Mouse (Mus musculus) embryonic facial prominence, embryonic 15.5 days (tissue): ENCODE measurements around the gene Cpt1b. TPM values are rescaled to one million over a fixed set of nuclear protein-coding genes. Genes with fewer than 3 reads are reported as not detected.
"Not testable (repeated sequence)": the region's sequence is repeated elsewhere in the genome, so short reads cannot be mapped to it uniquely, and the experiment has no call there.

Experiments used
- ATAC-seq: fragments of 200-750 bp; cut with Nextera tagmentation; 2 replicates; pipeline ENCODE4 v1.8.0; 2017; ENCODE audit warnings: low read depth, moderate TSS enrichment; ENCODE audit not compliant: insufficient number of reproducible peaks, low FRiP score, low TSS enrichment
- H3K27ac ChIP-seq: fragments of 300-500 bp; sonication (generic); replicated peaks from 2 replicates; pipeline ENCODE4 v1.5.1; 2015; ENCODE audit warnings: mild to moderate bottlenecking, inconsistent platforms
- H3K27me3 ChIP-seq: fragments of 300-500 bp; sonication (generic); 2 replicates; pipeline ENCODE4 v1.6.1; 2015; ENCODE audit warnings: inconsistent platforms
- H3K36me3 ChIP-seq: fragments of 300-500 bp; sonication (generic); 2 replicates; pipeline ENCODE4 v1.6.1; 2015; ENCODE audit warnings: mild to moderate bottlenecking, inconsistent platforms
- H3K4me1 ChIP-seq: fragments of 300-500 bp; sonication (generic); 2 replicates; pipeline ENCODE4 v1.6.1; 2015; ENCODE audit warnings: inconsistent platforms
- H3K4me2 ChIP-seq: fragments of 300-500 bp; sonication (generic); replicated peaks from 2 replicates; pipeline ENCODE4 v1.6.1; 2015; ENCODE audit warnings: mild to moderate bottlenecking, inconsistent platforms
- H3K4me3 ChIP-seq: fragments of 300-500 bp; sonication (generic); replicated peaks from 2 replicates; pipeline ENCODE4 v1.5.1; 2015; ENCODE audit warnings: mild to moderate bottlenecking, inconsistent platforms
- H3K9ac ChIP-seq: fragments of 300-500 bp; sonication (generic); 2 replicates; pipeline ENCODE4 v1.6.1; 2015; ENCODE audit warnings: inconsistent platforms
- H3K9me3 ChIP-seq: fragments of 300-500 bp; sonication (generic); replicated peaks from 2 replicates; pipeline ENCODE4 v1.6.1; 2016; ENCODE audit warnings: inconsistent platforms
- WGBS: fragments of 180-500 bp; shearing (Covaris S2); methylation state at CpG from one replicate; pipeline ENCODE4 v1.1.7; 2015; 5-methylcytosine and 5-hydroxymethylcytosine counted together
- polyA plus RNA-seq: library from polyadenylated mRNA; unstranded; fragments of >200 nt; fragmentation: Nextera tagmentation; extraction: Ambion mirVana; gene quantifications from 2 replicates; pipeline ENCODE4 v1.2.1, GENCODE M21; 2015

The Cpt1b gene
- polyA plus RNA-seq, 1 experiment from 2014 or later, result 1.1 TPM

DNA sequence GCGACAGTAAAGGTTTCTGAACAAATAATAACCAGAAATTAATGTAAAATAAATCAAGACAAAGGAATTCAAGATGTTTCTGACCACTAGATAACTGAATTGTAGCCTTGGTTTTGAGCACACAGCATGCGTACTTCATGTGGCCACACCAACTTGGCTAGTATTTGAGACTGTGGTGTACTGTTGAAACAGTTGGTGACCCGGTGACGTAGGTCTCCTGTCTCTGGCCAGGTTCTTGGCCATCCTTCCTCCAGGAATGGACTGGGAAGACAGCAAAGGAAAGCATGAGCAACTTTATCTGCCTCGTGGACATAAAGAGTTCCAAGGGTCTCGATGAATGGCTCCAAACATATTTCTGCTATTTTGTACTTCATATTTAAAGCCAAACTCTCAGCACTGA, 6.1 kb upstream of the Cpt1b start:
- no peak for ATAC-seq
- no peaks in the 10 kb centered on the region for H3K27me3 ChIP-seq
- H3K27ac ChIP-seq, result no peak overlapping the region
- 91% methylated on average over 6 of the region's 6 CpGs for WGBS
- no peaks in the 10 kb centered on the region for H3K9me3 ChIP-seq
- H3K4me3 ChIP-seq, result no peak overlapping the region
- no peak overlapping the region for H3K9ac ChIP-seq
- H3K4me1 ChIP-seq, result peaks cover 16% of the 10 kb centered on the region
- H3K36me3 ChIP-seq, result peaks cover 8% of the 10 kb centered on the region
- no peak overlapping the region for H3K4me2 ChIP-seq

DNA sequence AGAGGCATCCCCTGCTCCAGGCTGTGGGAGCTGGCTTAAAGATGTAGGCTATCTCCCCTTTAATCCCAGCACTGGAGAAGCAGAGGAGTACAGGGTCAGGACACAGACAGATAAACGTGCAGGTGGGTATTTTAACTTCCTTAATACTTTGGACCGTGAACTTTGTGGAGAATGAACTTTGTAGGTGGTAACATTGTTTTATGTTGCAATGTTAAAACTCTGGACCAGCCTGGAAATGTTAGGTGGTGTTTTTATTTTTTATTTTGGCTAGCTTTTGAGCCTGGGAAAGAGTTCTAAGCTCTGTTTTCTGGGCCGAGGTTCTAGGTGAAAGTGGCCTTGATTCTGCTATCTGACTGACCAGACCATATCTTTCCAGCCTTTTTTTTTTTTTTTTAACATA, 5.6 kb upstream of the Cpt1b start:
- Histone ChIP-seq H3K9ac (no peak overlapping the region), H3K4me3 (no peak overlapping the region), H3K36me3 (peaks cover 13% of the 10 kb centered on the region), H3K4me2 (no peak overlapping the region), H3K27me3 (no peaks in the 10 kb centered on the region), H3K9me3 (no peaks in the 10 kb centered on the region), H3K27ac (no peak overlapping the region), H3K4me1 (peaks cover 16% of the 10 kb centered on the region)
- no peak for ATAC-seq
- 84% methylated on average over 3 of the region's 3 CpGs for WGBS

DNA sequence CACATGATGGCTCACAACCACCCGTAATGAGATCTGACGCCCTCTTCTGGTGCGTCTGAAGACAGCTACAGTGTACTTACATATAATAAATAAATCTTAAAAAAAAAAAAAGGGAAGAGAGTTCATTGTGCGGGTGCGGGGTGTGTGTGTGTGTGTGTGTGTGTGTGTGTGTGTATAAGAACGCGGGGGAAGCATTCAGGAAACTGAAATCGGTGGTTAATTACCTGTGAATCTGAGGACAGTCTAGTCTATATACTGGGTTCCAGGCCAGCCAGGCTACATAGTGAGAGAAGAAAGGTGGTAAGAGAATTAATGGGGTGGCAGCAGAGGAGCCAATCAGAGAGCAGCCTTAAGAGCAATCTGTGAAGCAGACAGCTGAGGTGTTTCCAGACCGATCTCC, 5.1 kb upstream of the Cpt1b start:
- H3K9ac ChIP-seq, H3K27me3 ChIP-seq, H3K4me2 ChIP-seq, H3K4me3 ChIP-seq, ATAC-seq, H3K27ac ChIP-seq, H3K9me3 ChIP-seq: not testable (repeated sequence)
- Histone ChIP-seq H3K36me3 (peaks cover 18% of the 10 kb centered on the region), H3K4me1 (peaks cover 17% of the 10 kb centered on the region)
- 89% methylated on average over 9 of the region's 9 CpGs for WGBS

DNA sequence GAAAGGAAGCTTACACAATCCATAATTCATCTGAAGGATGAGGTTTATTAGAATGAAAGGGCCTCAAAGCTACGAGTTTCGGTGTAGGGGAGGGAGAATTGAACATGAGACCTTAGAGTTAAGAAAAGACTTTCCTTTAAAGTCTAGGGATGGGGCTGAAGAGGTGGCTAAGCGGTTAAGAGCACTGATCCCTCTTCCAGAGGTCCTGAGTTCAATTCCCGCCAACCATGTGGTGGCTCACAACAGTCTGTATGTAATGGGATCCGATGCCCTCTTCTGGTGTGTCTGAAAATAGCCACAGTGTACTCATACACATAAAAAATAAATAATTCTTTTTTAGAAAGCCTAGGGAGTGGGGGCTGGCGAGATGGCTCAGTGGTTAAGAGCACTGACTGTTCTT, 4.7 kb upstream of the Cpt1b start:
- Histone ChIP-seq H3K4me2 (peak overlapping the region; percentile 86), H3K9me3 (no peaks in the 10 kb centered on the region), H3K9ac (peak overlapping the region; percentile 63; the same call in 1 of the 2 replicates), H3K36me3 (peaks cover 22% of the 10 kb centered on the region), H3K4me3 (peak overlapping the region; percentile 84), H3K27ac (peak overlapping the region; percentile 98), H3K4me1 (peaks cover 21% of the 10 kb centered on the region), H3K27me3 (no peaks in the 10 kb centered on the region)
- ATAC-seq, result no peak
- WGBS, result 42% methylated on average over 6 of the region's 6 CpGs

DNA sequence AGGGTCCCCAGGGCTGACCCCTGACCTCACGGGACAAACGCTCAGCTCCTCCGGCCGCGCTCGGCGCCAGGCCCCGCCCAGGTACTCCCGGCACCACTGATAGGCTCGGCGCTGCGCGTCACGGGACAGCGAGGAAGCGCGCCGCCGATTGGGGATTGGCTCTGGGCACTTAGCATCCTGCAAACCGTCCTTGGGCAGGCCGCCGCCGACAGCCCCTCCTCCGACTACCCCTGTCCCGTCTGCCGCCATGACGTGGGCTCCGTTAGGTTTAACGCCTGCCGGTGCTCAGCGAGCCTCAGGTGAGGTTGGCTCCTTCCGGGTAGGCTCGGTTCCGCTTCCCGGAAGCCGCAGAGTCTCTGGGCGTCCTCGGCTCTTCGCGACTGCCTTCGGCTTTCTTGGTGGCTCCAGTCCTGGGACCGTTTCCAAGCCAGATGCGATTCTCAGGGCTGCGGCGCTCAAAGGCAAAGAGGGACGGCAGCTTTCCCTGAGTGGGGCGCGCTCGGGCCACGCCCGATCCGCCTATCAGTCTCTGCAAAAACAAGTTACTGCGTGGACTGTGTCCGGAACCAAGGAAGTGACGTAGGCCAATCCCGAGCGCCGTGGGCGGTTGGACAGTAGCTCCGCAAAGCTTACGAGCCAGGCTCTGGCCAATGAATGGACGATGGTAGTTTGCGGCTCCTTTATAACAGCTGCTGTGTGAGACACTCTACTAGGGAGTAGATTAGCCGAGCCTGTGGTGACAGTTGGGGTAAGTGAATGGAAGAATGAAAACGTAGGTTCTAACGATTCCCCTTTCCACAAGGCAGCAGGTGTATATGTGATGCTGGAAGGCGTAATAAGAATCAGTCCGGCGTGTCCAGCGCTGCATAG, 3.9 kb upstream of the Cpt1b start, which contains the start of the genes C730034F03Rik, Gm44502 and Chkb:
Gene C730034F03Rik, plus strand, starts transcription at position 238 of the 870 bp plus-strand sequence.
Gene Gm44502, minus strand, starts transcription at position 345 of the 870 bp plus-strand sequence.
Gene Chkb, minus strand, starts transcription at position 557 of the 870 bp plus-strand sequence.
- peak within 1 kb of the TSS; percentile 84 for H3K4me3 ChIP-seq
- H3K9me3 ChIP-seq, result no peaks in the 10 kb centered on the region
- ATAC-seq, result peak; percentile 91
- peak within 1 kb of the TSS; percentile 86 for H3K4me2 ChIP-seq
- under 1% methylated on average over 70 of the region's 70 CpGs for WGBS
- peak within 1 kb of the TSS; percentile 63 for H3K9ac ChIP-seq
- peaks cover 21% of the 10 kb centered on the region for H3K4me1 ChIP-seq
- H3K36me3 ChIP-seq, result peaks cover 22% of the 10 kb centered on the region
- peak within 1 kb of the TSS; percentile 98 for H3K27ac ChIP-seq
- H3K27me3 ChIP-seq, result no peaks in the 10 kb centered on the region

DNA sequence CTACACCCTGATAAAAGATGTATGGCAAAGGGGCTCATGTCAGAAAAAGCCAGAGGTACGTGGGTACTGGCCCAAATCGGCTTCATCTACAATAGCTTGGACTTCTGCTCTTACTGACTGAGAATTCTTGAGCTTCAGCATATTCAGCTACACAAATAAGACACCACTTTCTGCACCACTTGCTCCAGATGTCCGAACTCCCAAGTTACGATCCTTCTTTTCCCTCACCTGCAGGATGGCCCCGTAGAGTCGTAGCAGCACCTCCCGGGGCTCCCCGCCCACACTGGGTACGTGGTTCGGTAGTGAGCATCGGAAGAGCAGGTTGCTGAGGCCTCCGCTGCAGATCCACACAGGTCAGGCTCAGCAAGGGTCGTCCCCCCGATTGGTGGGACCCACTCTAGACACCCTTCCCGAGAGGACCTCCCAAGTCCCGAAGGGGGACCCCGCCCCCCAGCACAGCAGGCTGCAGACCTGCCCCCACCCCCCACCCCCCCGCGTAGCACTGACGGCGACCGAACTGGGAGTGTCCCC, 3.2 kb upstream of the Cpt1b start:
- Histone ChIP-seq H3K4me3 (peak overlapping the region; percentile 84), H3K9ac (peak overlapping the region; percentile 63), H3K36me3 (peaks cover 22% of the 10 kb centered on the region), H3K9me3 (no peaks in the 10 kb centered on the region), H3K4me2 (peak overlapping the region; percentile 86), H3K27ac (peak overlapping the region; percentile 98), H3K27me3 (no peaks in the 10 kb centered on the region), H3K4me1 (peaks cover 21% of the 10 kb centered on the region)
- ATAC-seq, result 0 out of 2 replicates have a peak, but pooled peaks have one; percentile 18
- WGBS, result 4% methylated on average over 22 of the region's 22 CpGs

DNA sequence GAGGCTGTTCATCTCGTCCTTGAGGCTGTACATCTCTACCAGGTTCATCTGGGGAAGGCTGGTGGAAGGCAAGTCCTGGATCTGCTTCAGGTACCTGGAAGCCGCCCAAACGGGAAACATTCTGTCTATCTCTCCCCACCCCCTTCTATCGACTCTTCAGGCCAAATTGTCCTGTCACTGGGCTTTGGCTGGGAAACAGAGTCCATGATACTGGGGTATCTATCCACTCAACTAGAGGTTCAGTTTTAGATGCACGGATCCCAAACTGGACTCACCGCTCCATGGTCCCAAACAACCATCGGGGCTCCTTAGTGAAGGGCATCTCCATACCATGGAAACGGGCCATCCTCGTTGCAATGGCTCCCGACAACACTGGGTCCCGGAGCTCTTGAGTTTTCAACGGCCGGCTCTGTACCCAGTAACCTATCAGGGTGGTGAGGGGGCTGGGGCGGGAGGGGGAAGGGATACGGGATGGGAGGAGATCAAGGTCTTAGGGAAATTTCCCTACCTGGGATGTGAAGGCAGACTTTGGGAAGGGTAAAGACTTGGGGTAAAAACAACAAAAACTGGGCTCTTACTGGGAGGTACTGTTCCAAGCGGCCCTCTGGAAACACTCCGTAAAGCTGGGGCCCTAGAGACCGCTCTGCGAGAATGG, 2.6 kb upstream of the Cpt1b start:
- Histone ChIP-seq H3K27me3 (no peaks in the 10 kb centered on the region), H3K9me3 (no peaks in the 10 kb centered on the region), H3K27ac (no peak overlapping the region), H3K4me1 (peaks cover 21% of the 10 kb centered on the region), H3K4me2 (peak overlapping the region; percentile 86), H3K4me3 (peak overlapping the region; percentile 84), H3K9ac (peak overlapping the region; percentile 63), H3K36me3 (peaks cover 22% of the 10 kb centered on the region)
- WGBS, result 83% methylated on average over 19 of the region's 19 CpGs
- ATAC-seq, result no peak

DNA sequence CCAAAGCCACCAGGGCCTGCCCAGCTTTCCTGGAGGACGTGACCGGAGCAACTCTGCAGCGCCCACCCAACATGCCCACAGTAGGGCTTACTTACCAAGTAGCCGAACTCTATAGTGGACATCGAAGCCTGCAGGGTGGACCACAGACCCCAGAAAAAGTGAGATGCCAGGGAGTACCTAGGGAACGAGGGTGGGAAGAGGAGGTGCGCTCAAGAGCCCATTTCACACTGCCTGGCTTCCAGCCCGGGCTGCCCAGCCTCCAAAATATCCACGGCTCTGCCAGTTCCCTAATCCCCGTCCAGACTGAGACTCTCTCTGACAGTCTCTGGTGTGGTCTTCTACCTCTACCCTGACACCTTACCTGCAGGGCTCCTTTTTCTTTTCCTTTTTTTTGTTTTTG, 1.1 kb upstream of the Cpt1b start:
- Histone ChIP-seq H3K4me2 (no peak overlapping the region), H3K9ac (no peak overlapping the region), H3K9me3 (no peaks in the 10 kb centered on the region), H3K4me3 (no peak overlapping the region), H3K27me3 (no peaks in the 10 kb centered on the region), H3K36me3 (peaks cover 22% of the 10 kb centered on the region), H3K27ac (no peak overlapping the region), H3K4me1 (peaks cover 21% of the 10 kb centered on the region)
- ATAC-seq, result no peak
- WGBS, result 89% methylated on average over 10 of the region's 10 CpGs

DNA sequence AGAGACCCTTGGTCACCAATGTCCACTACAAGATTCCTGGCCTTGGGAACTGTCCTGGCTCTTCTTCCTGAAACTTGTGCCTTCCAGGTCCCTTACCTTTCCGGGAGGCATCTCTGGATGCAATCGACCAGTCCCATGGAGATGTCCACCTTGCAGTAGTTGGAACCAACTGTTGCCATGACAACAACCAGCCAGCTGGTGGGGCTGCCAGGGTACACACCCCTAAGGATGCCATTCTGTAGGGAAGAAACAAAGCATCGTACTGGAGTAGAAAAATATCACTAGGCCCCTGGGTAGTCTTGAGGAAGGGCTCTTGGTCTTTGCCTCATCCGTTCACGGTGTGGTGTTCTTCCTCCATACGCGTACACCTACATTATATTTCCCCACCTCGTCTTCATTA, 1.0 kb downstream of the Cpt1b start:
- Histone ChIP-seq H3K4me2 (no peak overlapping the region), H3K4me3 (no peak overlapping the region), H3K9me3 (no peaks in the 10 kb centered on the region), H3K27ac (no peak overlapping the region), H3K27me3 (no peaks in the 10 kb centered on the region), H3K9ac (no peak overlapping the region), H3K36me3 (peaks cover 22% of the 10 kb centered on the region), H3K4me1 (peaks cover 16% of the 10 kb centered on the region)
- 85% methylated on average over 8 of the region's 8 CpGs for WGBS
- ATAC-seq, result no peak

DNA sequence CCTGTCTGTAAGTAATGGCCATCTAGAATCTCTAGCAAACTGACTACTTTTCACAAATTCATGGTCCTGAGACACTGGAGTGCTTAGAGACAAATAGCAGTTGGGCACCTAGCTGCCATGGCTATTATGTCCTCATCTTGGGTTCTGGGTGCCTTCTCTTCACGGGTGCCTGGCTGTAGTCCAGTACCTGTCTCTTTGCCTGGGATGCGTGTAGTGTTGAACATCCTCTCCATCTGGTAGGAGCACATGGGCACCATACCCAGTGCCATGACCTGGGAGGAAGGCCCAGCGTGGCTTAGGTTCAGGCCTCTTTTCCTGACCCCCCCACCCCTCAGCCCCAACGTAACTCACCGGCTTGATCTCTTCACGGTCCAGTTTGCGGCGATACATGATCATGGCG, 3.7 kb downstream of the Cpt1b start:
- H3K9me3 ChIP-seq, result no peaks in the 10 kb centered on the region
- H3K4me2 ChIP-seq, result no peak overlapping the region
- ATAC-seq, result no peak
- WGBS, result 92% methylated on average over 9 of the region's 9 CpGs
- peaks cover 18% of the 10 kb centered on the region; the same call in 1 of the 2 replicates for H3K36me3 ChIP-seq
- H3K9ac ChIP-seq, result no peak overlapping the region
- no peaks in the 10 kb centered on the region for H3K27me3 ChIP-seq
- H3K4me1 ChIP-seq, result 0 out of 2 replicates have a peak, but pooled peaks cover 5% of the 10 kb centered on the region
- H3K4me3 ChIP-seq, result no peak overlapping the region
- H3K27ac ChIP-seq, result no peak overlapping the region

DNA sequence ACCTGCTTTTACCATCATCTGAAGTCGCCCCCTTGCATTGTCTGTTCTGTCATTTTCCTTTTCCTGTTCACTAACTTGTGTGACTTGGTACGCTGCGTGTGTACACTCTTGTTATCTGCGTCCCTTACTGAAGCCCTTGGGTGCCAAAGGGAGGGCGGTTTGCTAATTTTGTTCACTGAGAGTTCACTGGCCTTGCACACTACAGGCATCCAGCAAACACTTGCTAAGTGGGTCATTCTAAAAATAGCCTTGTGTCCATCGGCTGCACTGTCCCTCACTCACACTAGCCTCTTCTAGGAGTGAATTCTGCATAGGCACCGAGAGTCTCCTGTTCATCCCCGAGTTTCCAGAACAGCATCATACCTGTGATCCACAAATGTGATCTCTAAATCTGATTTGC, 10.4 kb downstream of the Cpt1b start:
- no peak overlapping the region for H3K9ac ChIP-seq
- ATAC-seq, result no peak
- H3K27me3 ChIP-seq, result no peaks in the 10 kb centered on the region
- H3K27ac ChIP-seq, result no peak overlapping the region
- no peaks in the 10 kb centered on the region for H3K9me3 ChIP-seq
- no peak overlapping the region for H3K4me2 ChIP-seq
- H3K4me1 ChIP-seq, result no peaks in the 10 kb centered on the region
- 85% methylated on average over 8 of the region's 8 CpGs for WGBS
- H3K4me3 ChIP-seq, result no peak overlapping the region
- 0 out of 2 replicates have a peak, but pooled peaks cover 4% of the 10 kb centered on the region for H3K36me3 ChIP-seq
